Mouse (Mus musculus): ENCODE results near the gene Atp8b3.

Gene Atp8b3

GRCm38 (mm10) chr10:80566375-80567092, 27.6 kb upstream of the Atp8b3 start:
- peak; percentile 68 to 88 for DNase-seq

GRCm38 (mm10) chr10:80561116-80561944, 22.4 kb upstream of the Atp8b3 start, which contains the start of gene Rexo1:
Rexo1 (minus strand) TSS chr10:80561560.
- DNase-seq: peak; percentile 91 to 96

- no peak for DNase-seq
Observed at GRCm38 (mm10) chr10:80560621-80561020, 21.7 kb upstream of the Atp8b3 start.

- no peak for DNase-seq
Observed at GRCm38 (mm10) chr10:80559431-80559830, 20.5 kb upstream of the Atp8b3 start.

- peak; percentile 82 to 87 for DNase-seq
Observed at GRCm38 (mm10) chr10:80557346-80557965, 18.5 kb upstream of the Atp8b3 start.

- DNase-seq: no peak
Observed at GRCm38 (mm10) chr10:80553997-80554396, 15.1 kb upstream of the Atp8b3 start.

GRCm38 (mm10) chr10:80553575-80553974, 14.7 kb upstream of the Atp8b3 start:
- DNase-seq: no peak

GRCm38 (mm10) chr10:80552364-80552763, 13.4 kb upstream of the Atp8b3 start:
- no peak for DNase-seq

- no peak for DNase-seq
Observed at GRCm38 (mm10) chr10:80549279-80549678, 10.4 kb upstream of the Atp8b3 start.

- peak in 1 of 2 experiments; percentile 50 for DNase-seq
Observed at GRCm38 (mm10) chr10:80548428-80549006, 9.6 kb upstream of the Atp8b3 start.

- DNase-seq: no peak
Observed at GRCm38 (mm10) chr10:80547539-80547938, 8.6 kb upstream of the Atp8b3 start.

- no peak for DNase-seq
Observed at GRCm38 (mm10) chr10:80546945-80547344, 8.0 kb upstream of the Atp8b3 start.

GRCm38 (mm10) chr10:80545590-80545989, 6.7 kb upstream of the Atp8b3 start:
- no peak for DNase-seq

- no peak for DNase-seq
Observed at GRCm38 (mm10) chr10:80543873-80544272, 4.9 kb upstream of the Atp8b3 start.

- DNase-seq: no peak
Observed at GRCm38 (mm10) chr10:80539493-80539892, 569 bp upstream of the Atp8b3 start.

- DNase-seq: no peak
Observed at GRCm38 (mm10) chr10:80538180-80538579, 744 bp downstream of the Atp8b3 start.

GRCm38 (mm10) chr10:80535711-80536110, 3.2 kb downstream of the Atp8b3 start:
- no peak for DNase-seq

GRCm38 (mm10) chr10:80535071-80535470, 3.9 kb downstream of the Atp8b3 start:
- DNase-seq: no peak

GRCm38 (mm10) chr10:80533704-80534103, 5.2 kb downstream of the Atp8b3 start:
- no peak for DNase-seq

- no peak for DNase-seq
Observed at GRCm38 (mm10) chr10:80532783-80533182, 6.1 kb downstream of the Atp8b3 start.

- no peak for DNase-seq
Observed at GRCm38 (mm10) chr10:80526172-80526571, 12.8 kb downstream of the Atp8b3 start.

GRCm38 (mm10) chr10:80523299-80523698, 15.6 kb downstream of the Atp8b3 start:
- no peak for DNase-seq

GRCm38 (mm10) chr10:80519287-80519686, 19.6 kb downstream of the Atp8b3 start:
- DNase-seq: no peak
